Mouse (Mus musculus): ENCODE results near the gene Ppp3ca. TPM values are rescaled to one million over a fixed set of nuclear protein-coding genes. Genes with fewer than 3 reads are reported as not detected.

The Ppp3ca gene
- 21.6 and 23.7 TPM in 2 replicates for polyA plus RNA-seq (2015; fragmentation: Nextera tagmentation; extraction: Ambion mirVana)

GRCm38 (mm10) chr3:136670110-136670359, at the start of gene Ppp3ca:
TSS of gene Ppp3ca (plus strand) at chr3:136670124.
- no peaks in the 10 kb centered on the region for H3K36me3 ChIP-seq (replicated peaks; ENCODE audit: insufficient read depth, low read length)
- peak within 1 kb of the TSS; percentile 97 for H3K27ac ChIP-seq (ENCODE audit: low read depth)
- H3K4me2 ChIP-seq (ENCODE audit: low read depth, low read length), result peak within 1 kb of the TSS; percentile 88
- H3K9me3 ChIP-seq (ENCODE audit: low read length), result no peaks in the 10 kb centered on the region
- no peaks in the 10 kb centered on the region for H3K27me3 ChIP-seq (ENCODE audit: insufficient read depth, low read length)
- DNase-seq, result no peak
- TF ChIP-seq CTCF (IDR thresholded peaks at IDR 0.05; ENCODE audit: low read depth) (no peak), EP300 (IDR thresholded peaks at IDR 0.05; ENCODE audit: low read depth) (no peak)
- H3K9ac ChIP-seq (replicated peaks), result peak within 1 kb of the TSS; percentile 92
- H3K4me3 ChIP-seq (ENCODE audit: low read depth, low read length), result peak within 1 kb of the TSS; percentile 93
- 0 out of 2 replicates have a peak, but pooled peaks cover 10% of the 10 kb centered on the region for H3K4me1 ChIP-seq (ENCODE audit: insufficient read depth)
- 2% methylated on average over 17 of the region's 43 CpGs for WGBS (ENCODE audit: insufficient replicate concordance)
- no peak; the same call in 1 of the 2 replicates for ATAC-seq

- no peak overlapping the region for H3K4me3 ChIP-seq (ENCODE audit: low read depth, low read length)
- DNase-seq, result no peak
Observed at GRCm38 (mm10) chr3:136640544-136641230, 29.2 kb upstream of the Ppp3ca start.

GRCm38 (mm10) chr3:136650966-136651365, 19.0 kb upstream of the Ppp3ca start:
- ATAC-seq, result no peak
- Histone ChIP-seq H3K4me2 (ENCODE audit: low read depth, low read length) (no peak overlapping the region), H3K36me3 (replicated peaks; ENCODE audit: insufficient read depth, low read length) (no peaks in the 10 kb centered on the region), H3K4me3 (ENCODE audit: low read depth, low read length) (no peak overlapping the region), H3K27me3 (ENCODE audit: insufficient read depth, low read length) (no peaks in the 10 kb centered on the region), H3K27ac (ENCODE audit: low read depth) (no peak overlapping the region), H3K9ac (replicated peaks) (no peak overlapping the region), H3K9me3 (ENCODE audit: low read length) (no peaks in the 10 kb centered on the region), H3K4me1 (ENCODE audit: insufficient read depth) (no peaks in the 10 kb centered on the region)
- no peak for TF ChIP-seq CTCF (IDR thresholded peaks at IDR 0.05; ENCODE audit: low read depth)
- no peak for TF ChIP-seq EP300 (IDR thresholded peaks at IDR 0.05; ENCODE audit: low read depth)
- DNase-seq, result no peak
- WGBS (ENCODE audit: insufficient replicate concordance), result 73% methylated on average over 4 of the region's 4 CpGs

More at GRCm38 (mm10) chr3:136640544-136641230, 29.2 kb upstream of the Ppp3ca start:
- Histone ChIP-seq H3K9ac (replicated peaks) (no peak overlapping the region), H3K9me3 (ENCODE audit: low read length) (no peaks in the 10 kb centered on the region), H3K36me3 (replicated peaks; ENCODE audit: insufficient read depth, low read length) (no peaks in the 10 kb centered on the region), H3K4me1 (ENCODE audit: insufficient read depth) (no peaks in the 10 kb centered on the region), H3K27me3 (ENCODE audit: insufficient read depth, low read length) (no peaks in the 10 kb centered on the region), H3K27ac (ENCODE audit: low read depth) (no peak overlapping the region), H3K4me2 (ENCODE audit: low read depth, low read length) (no peak overlapping the region)
- no peak for ATAC-seq
- TF ChIP-seq EP300 (IDR thresholded peaks at IDR 0.05; ENCODE audit: low read depth), result no peak
- 65% methylated on average over 5 of the region's 5 CpGs for WGBS (ENCODE audit: insufficient replicate concordance)

GRCm38 (mm10) chr3:136651496-136651895, 18.4 kb upstream of the Ppp3ca start:
- TF ChIP-seq EP300 (IDR thresholded peaks at IDR 0.05; ENCODE audit: low read depth) (no peak), CTCF (IDR thresholded peaks at IDR 0.05; ENCODE audit: low read depth) (no peak)
- no peak overlapping the region for H3K9ac ChIP-seq (replicated peaks)
- H3K36me3 ChIP-seq (replicated peaks; ENCODE audit: insufficient read depth, low read length), result no peaks in the 10 kb centered on the region
- no peaks in the 10 kb centered on the region for H3K4me1 ChIP-seq (ENCODE audit: insufficient read depth)
- no peaks in the 10 kb centered on the region for H3K9me3 ChIP-seq (ENCODE audit: low read length)
- no peaks in the 10 kb centered on the region for H3K27me3 ChIP-seq (ENCODE audit: insufficient read depth, low read length)
- WGBS (ENCODE audit: insufficient replicate concordance), result 54% methylated on average over 6 of the region's 6 CpGs
- no peak overlapping the region for H3K4me2 ChIP-seq (ENCODE audit: low read depth, low read length)
- ATAC-seq (no peak), DNase-seq (no peak)
- no peak overlapping the region for H3K27ac ChIP-seq (ENCODE audit: low read depth)
- H3K4me3 ChIP-seq (ENCODE audit: low read depth, low read length), result no peak overlapping the region

GRCm38 (mm10) chr3:136656460-136657035, 13.4 kb upstream of the Ppp3ca start:
- TF ChIP-seq EP300 (IDR thresholded peaks at IDR 0.05; ENCODE audit: low read depth), result no peak
- no peak for TF ChIP-seq CTCF (IDR thresholded peaks at IDR 0.05; ENCODE audit: low read depth)
- H3K4me3 ChIP-seq (ENCODE audit: low read depth, low read length), result no peak overlapping the region
- no peak for DNase-seq
- H3K36me3 ChIP-seq (replicated peaks; ENCODE audit: insufficient read depth, low read length), result no peaks in the 10 kb centered on the region
- no peak overlapping the region for H3K9ac ChIP-seq (replicated peaks)
- H3K9me3 ChIP-seq (ENCODE audit: low read length), result no peaks in the 10 kb centered on the region
- no peak overlapping the region for H3K27ac ChIP-seq (ENCODE audit: low read depth)
- no peaks in the 10 kb centered on the region for H3K27me3 ChIP-seq (ENCODE audit: insufficient read depth, low read length)
- WGBS (ENCODE audit: insufficient replicate concordance), result 74% methylated on average over 3 of the region's 3 CpGs
- ATAC-seq, result no peak
- H3K4me1 ChIP-seq (ENCODE audit: insufficient read depth), result no peaks in the 10 kb centered on the region
- H3K4me2 ChIP-seq (ENCODE audit: low read depth, low read length), result no peak overlapping the region

- Histone ChIP-seq H3K9me3 (ENCODE audit: low read length) (no peaks in the 10 kb centered on the region), H3K27me3 (ENCODE audit: insufficient read depth, low read length) (no peaks in the 10 kb centered on the region), H3K4me2 (ENCODE audit: low read depth, low read length) (no peak overlapping the region), H3K4me1 (ENCODE audit: insufficient read depth) (no peaks in the 10 kb centered on the region), H3K36me3 (replicated peaks; ENCODE audit: insufficient read depth, low read length) (no peaks in the 10 kb centered on the region), H3K9ac (replicated peaks) (no peak overlapping the region), H3K4me3 (ENCODE audit: low read depth, low read length) (no peak overlapping the region), H3K27ac (ENCODE audit: low read depth) (no peak overlapping the region)
- no peak for ATAC-seq
- no peak for DNase-seq
- no peak for TF ChIP-seq EP300 (IDR thresholded peaks at IDR 0.05; ENCODE audit: low read depth)
- 81% methylated on average over 2 of the region's 2 CpGs for WGBS (ENCODE audit: insufficient replicate concordance)
Observed at GRCm38 (mm10) chr3:136658681-136659080, 11.2 kb upstream of the Ppp3ca start.

Data from liver, postnatal 0 days (tissue).